Mouse (Mus musculus) brain, embryonic 14.5 days (tissue): Measurements from ENCODE around the gene Wnk4.

Experiments used
- CTCF ChIP-seq: fragments of 200-500 bp; IDR thresholded peaks from 2 replicates; pipeline ENCODE4 v1.5.1; 2012; ENCODE audit warnings: inconsistent platforms, mild to moderate bottlenecking, moderate library complexity, borderline replicate concordance; ENCODE audit not compliant: insufficient read depth, insufficient read length; ENCODE audit errors: extremely low read depth
- POLR2A ChIP-seq: fragments of 200-500 bp; IDR thresholded peaks from 2 replicates; pipeline ENCODE4 v1.6.1; 2012; ENCODE audit warnings: mild to moderate bottlenecking, inconsistent platforms, borderline replicate concordance; ENCODE audit not compliant: poor library complexity, insufficient read depth, insufficient read length, severe bottlenecking; ENCODE audit errors: extremely low read depth

- TF ChIP-seq CTCF (no peak), POLR2A (peak; percentile 95)
Measured at GRCm38 (mm10) chr11:101315665-101316500, 55.5 kb downstream of the Wnk4 start, which contains the start of gene Psme3.
